ENCODE assay signal across 15 mouse cellular contexts in the genomic region with DNA sequence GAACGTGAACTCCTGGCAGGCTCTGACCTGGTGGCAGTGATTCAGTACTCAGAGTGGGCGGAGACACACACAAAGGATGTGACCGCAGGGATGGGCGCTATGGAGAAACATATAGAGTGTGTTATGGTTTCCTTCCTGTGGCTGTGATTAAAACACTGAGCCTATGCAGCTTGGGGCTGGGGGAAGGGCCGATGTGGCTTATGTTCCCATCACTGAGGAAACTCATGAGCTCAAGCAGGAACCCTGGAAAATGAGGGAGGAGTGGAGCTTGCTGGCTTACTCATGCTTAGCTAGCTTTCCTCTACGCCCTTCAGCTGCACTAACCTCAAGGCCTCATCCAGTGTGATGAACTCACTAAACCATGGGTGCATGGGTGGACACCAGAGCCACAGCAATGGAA. TPM values are rescaled to one million over a fixed set of nuclear protein-coding genes. Genes with fewer than 3 reads are reported as not detected.
DNase-seq lines count a peak whose midpoint lies in the region; ATAC-seq and TF ChIP-seq lines count a peak whose summit lies in the region.
"Had no signal": no experiment of that assay in that cellular context is flagged by ENCODE, and none has a peak within 500 bp of the region (broad histone marks: within the 10 kb centered on the region; RNA-seq: fewer than 3 reads in every experiment).

No protein-coding gene starts in this region.

- H3K4me3 ChIP-seq in liver, embryonic 13.5 days (replicated peaks) = no peak overlapping the region
- no peak overlapping the region for H3K4me3 ChIP-seq in liver, embryonic 12.5 days
- no peak overlapping the region for H3K4me3 ChIP-seq in embryonic fibroblast, embryonic 13.5 days (ENCODE audit: insufficient read depth, low read length)
- H3K4me3 ChIP-seq: forebrain, embryonic 12.5 days; gastrocnemius, adult 2 months had no signal

- DNase-seq in adrenal gland, adult (ENCODE audit: inconsistent age in 2 of 2, low spot score in 1 of 2) = peak; percentile 68 to 84
- no peak for DNase-seq in adrenal gland, postnatal 4 days (ENCODE audit: low spot score in 2 of 2)
- no peak for DNase-seq in liver, embryonic 13.5 days
- no peak for DNase-seq in cerebellum, adult 8-10 months
- DNase-seq in left cerebral cortex, postnatal 4 days = no peak
- DNase-seq: cerebellum, adult 11 months; gastrocnemius, adult 2 months; lung, adult 2 months; right cerebral cortex, postnatal 4 days had no signal

- peaks cover 10% of the 10 kb centered on the region; the same call in 1 of the 2 replicates for H3K36me3 ChIP-seq in liver, embryonic 13.5 days
- H3K36me3 ChIP-seq in liver, embryonic 12.5 days = peaks cover 11% of the 10 kb centered on the region
- H3K36me3 ChIP-seq: forebrain, embryonic 12.5 days had no signal

- H3K9ac ChIP-seq in liver, embryonic 13.5 days = no peak overlapping the region
- H3K9ac ChIP-seq in liver, embryonic 12.5 days = no peak overlapping the region
- H3K9ac ChIP-seq: forebrain, embryonic 12.5 days had no signal

- no peaks in the 10 kb centered on the region for H3K9me3 ChIP-seq in liver, embryonic 13.5 days (replicated peaks)
- H3K9me3 ChIP-seq in liver, embryonic 12.5 days (replicated peaks) = no peaks in the 10 kb centered on the region
- H3K9me3 ChIP-seq: forebrain, embryonic 12.5 days; G1E had no signal

- intact Hi-C loops in left cerebral cortex, postnatal 4 days (cut with DNase I) = no loop called here

- no peaks in the 10 kb centered on the region for H3K27me3 ChIP-seq in liver, embryonic 13.5 days
- no peaks in the 10 kb centered on the region for H3K27me3 ChIP-seq in liver, embryonic 12.5 days (replicated peaks)
- H3K27me3 ChIP-seq: forebrain, embryonic 12.5 days had no signal

- TF ChIP-seq POLR2A in embryonic fibroblast, embryonic 13.5 days (IDR thresholded peaks at IDR 0.05; ENCODE audit: low read depth, low read length) = no peak

- no peak overlapping the region for H3K4me2 ChIP-seq in liver, embryonic 13.5 days
- H3K4me2 ChIP-seq in liver, embryonic 12.5 days = no peak overlapping the region
- H3K4me2 ChIP-seq: forebrain, embryonic 12.5 days; heart, embryonic 11.5 days had no signal

- ATAC-seq in liver, embryonic 13.5 days (ENCODE audit: low read depth) = peak; percentile 29; the same call in 1 of the 2 replicates
- ATAC-seq in liver, embryonic 12.5 days = no peak
- peak; percentile 57; the same call in 1 of the 2 replicates for ATAC-seq in neutrophil, adult 5-6 weeks (ENCODE audit: extremely low read depth, insufficient number of reproducible peaks, low FRiP score, poor library complexity, severe bottlenecking)

- no peak for TF ChIP-seq CTCF in embryonic fibroblast, embryonic 13.5 days (IDR thresholded peaks at IDR 0.05; ENCODE audit: borderline replicate concordance, insufficient read depth, low read length)

- peaks cover 14% of the 10 kb centered on the region for H3K4me1 ChIP-seq in liver, embryonic 13.5 days (replicated peaks)
- peaks cover 3% of the 10 kb centered on the region for H3K4me1 ChIP-seq in liver, embryonic 12.5 days
- H3K4me1 ChIP-seq in embryonic fibroblast, embryonic 13.5 days (ENCODE audit: control insufficient read depth, insufficient read depth, low read length) = peaks cover 9% of the 10 kb centered on the region

- H3K27ac ChIP-seq in liver, embryonic 13.5 days = no peak overlapping the region
- H3K27ac ChIP-seq in liver, embryonic 12.5 days = no peak overlapping the region
- H3K27ac ChIP-seq in embryonic fibroblast, embryonic 13.5 days (ENCODE audit: insufficient read depth, low read length) = peak overlapping the region; percentile 34; the same call in 1 of the 2 replicates
- H3K27ac ChIP-seq: forebrain, embryonic 12.5 days; gastrocnemius, adult 2 months had no signal

- WGBS in liver, embryonic 13.5 days (ENCODE audit: insufficient replicate concordance) = 78% methylated on average over 6 of the region's 6 CpGs
- 77% methylated on average over 6 of the region's 6 CpGs for WGBS in liver, embryonic 12.5 days (ENCODE audit: insufficient replicate concordance)

RNA-seq across cellular contexts. Expression of a gene that starts 28.6 kb away (rescaled TPM):
- 10 to 100 TPM; 76.7 to 76.9 TPM for total RNA-seq in adrenal gland, postnatal 4 days (2021)
- polyA plus RNA-seq in liver, embryonic 13.5 days (2015; fragmentation: Nextera tagmentation; extraction: Ambion mirVana) = 63.7 and 64.5 TPM in 2 replicates
- polyA plus RNA-seq in liver, embryonic 12.5 days (2016; fragmentation: Nextera tagmentation; extraction: Ambion mirVana) = 60.8 and 65.1 TPM in 2 replicates
- 106 and 109 TPM in 2 replicates for polyA plus RNA-seq in embryonic fibroblast, embryonic 13.5 days (2011; ENCODE audit: insufficient read length, low read depth, missing spikeins)
- total RNA-seq in neutrophil, adult 5-6 weeks (2017) = 401 and 405 TPM in 2 replicates
- total RNA-seq in left cerebral cortex, postnatal 4 days (2021) = 10 to 100 TPM; 19.3 to 21.1 TPM

RNA-seq across cellular contexts. Expression of a gene that starts 28.7 kb away (rescaled TPM):
- total RNA-seq in adrenal gland, postnatal 4 days (2021) = 10 to 100 TPM; 14.5 to 17.7 TPM
- 6.8 TPM in 2 replicates for polyA plus RNA-seq in liver, embryonic 13.5 days (2015; fragmentation: Nextera tagmentation; extraction: Ambion mirVana)
- 6.3 and 7.2 TPM in 2 replicates for polyA plus RNA-seq in liver, embryonic 12.5 days (2016; fragmentation: Nextera tagmentation; extraction: Ambion mirVana)
- 11.4 and 17.5 TPM in 2 replicates for polyA plus RNA-seq in embryonic fibroblast, embryonic 13.5 days (2011; ENCODE audit: insufficient read length, low read depth, missing spikeins)
- total RNA-seq in neutrophil, adult 5-6 weeks (2017) = 15.2 and 16.5 TPM in 2 replicates
- total RNA-seq in left cerebral cortex, postnatal 4 days (2021) = 1 to 10 TPM; 3.2 to 5.1 TPM

Comparison
In these comparisons a context has a peak if more than half of its experiments do, and no peak if none do; other contexts are left out.
1. DNase-seq: peak in adrenal gland, adult (2 of 2); none in adrenal gland, postnatal 4 days (0 of 2), liver, embryonic 13.5 days (single experiment), cerebellum, adult 8-10 months (single experiment) and left cerebral cortex, postnatal 4 days (single experiment).